Mouse (Mus musculus) stomach, postnatal 0 days (tissue): Measurements from ENCODE around the gene Senp7.

Source experiments
- CTCF ChIP-seq: IDR thresholded peaks from 2 replicates; pipeline ENCODE4 v1.5.1; 2016; ENCODE audit warnings: antibody characterized with exemption, low read depth, mild to moderate bottlenecking, moderate library complexity
- EP300 ChIP-seq: optimal IDR thresholded peaks from 2 replicates; pipeline ENCODE3; 2016; ENCODE audit warnings: antibody characterized with exemption

- TF ChIP-seq CTCF, result no peak
- no peak for TF ChIP-seq EP300
These were observed 19.2 kb upstream of the Senp7 start for GRCm38 (mm10) chr16:56028722-56029551.
